Mouse (Mus musculus): ENCODE data around the gene Syngr2.
"Not testable (repeated sequence)": the region's sequence is repeated elsewhere in the genome, so short reads cannot be mapped to it uniquely, and the experiment has no call there.

DNA sequence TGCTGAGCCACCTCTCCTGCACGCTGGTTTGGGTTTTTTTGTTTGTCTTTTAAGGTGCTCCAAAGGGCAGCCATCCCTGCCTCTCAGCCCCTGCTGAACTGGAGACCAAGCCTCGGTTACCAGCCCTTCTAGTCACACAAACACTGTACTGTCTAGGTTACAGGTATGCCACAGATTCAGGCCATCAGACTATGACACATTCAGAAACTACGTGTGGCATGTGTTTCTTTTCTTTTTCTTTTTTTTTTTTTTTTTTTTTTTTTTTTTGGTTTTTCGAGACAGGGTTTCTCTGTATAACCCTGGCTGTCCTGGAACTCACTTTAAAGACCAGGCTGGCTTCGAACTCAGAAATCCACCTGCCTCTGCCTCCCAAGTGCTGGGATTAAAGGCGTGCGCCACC, 21.0 kb upstream of the Syngr2 start:
- TF ChIP-seq POLR2A (IDR thresholded peaks at IDR 0.05; ENCODE audit: low read depth, low read length); CTCF (IDR thresholded peaks at IDR 0.05; ENCODE audit: borderline replicate concordance, insufficient read depth, low read length): not testable (repeated sequence)
